Mouse (Mus musculus) cerebellum, postnatal 10 days (tissue): ENCODE data around the gene Nphp1.

Experiments
- DNase-seq, 2 experiments: peaks; one replicate each; pipeline ENCODE4 v3.0.0; 2021; ENCODE audit warnings: mixed read lengths in 2 of 2

The Nphp1 gene

DNA sequence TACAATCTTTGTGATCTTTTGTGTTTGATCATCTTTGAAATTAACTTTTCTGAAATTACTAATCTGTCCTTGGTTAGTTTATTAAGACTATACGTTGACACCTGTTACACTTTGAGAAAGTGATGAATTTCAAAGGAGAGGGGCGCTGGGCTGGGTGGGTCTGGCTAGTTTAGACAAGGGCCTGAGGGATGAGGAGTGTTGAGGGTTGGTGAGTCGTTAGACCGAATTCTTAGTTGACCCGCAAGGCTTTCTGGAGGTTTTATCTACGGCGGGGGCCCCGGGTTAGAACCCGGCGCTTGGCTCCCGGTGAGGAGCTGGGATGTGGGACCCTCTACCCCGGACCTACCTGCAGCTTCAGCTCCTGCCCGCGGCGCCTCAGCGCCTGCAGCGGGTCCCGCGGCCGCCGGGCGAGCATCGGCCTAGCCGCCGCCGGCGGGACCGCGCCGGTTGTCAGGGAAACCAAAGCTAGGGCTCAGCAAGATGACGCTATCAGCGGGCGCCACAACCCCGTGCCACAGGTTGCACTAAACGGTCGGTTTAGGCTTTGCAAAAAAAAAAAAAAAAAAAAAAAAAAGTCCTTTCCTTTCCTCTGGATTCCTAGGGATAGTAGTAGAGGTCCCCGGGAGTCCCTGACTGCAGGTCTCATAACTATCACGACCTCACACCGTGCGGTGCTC lies at the start of gene Nphp1:
Nphp1 (minus strand) TSS at position 458 of the 677 bp plus-strand sequence.
- DNase-seq, result peak; percentile 91 to 93

DNA sequence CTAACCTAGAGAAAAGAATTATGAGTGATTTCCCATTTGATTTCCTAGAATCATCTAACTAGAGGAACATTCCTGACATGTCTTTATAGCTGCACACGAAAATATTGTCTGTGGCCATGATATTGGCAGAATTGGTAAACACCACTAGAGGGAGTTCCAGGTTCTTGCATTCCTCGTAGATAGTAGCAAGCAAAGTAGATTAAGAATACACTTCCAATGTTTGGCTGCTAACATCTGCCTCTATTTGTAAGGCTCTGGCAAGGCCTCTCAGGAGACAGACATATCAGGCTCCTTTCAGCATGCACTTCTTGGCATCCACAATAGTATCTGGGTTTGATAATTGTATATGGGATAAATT lies 44.1 kb upstream of the Nphp1 start:
- DNase-seq, result peak in 1 of 2 experiments; percentile 44

DNA sequence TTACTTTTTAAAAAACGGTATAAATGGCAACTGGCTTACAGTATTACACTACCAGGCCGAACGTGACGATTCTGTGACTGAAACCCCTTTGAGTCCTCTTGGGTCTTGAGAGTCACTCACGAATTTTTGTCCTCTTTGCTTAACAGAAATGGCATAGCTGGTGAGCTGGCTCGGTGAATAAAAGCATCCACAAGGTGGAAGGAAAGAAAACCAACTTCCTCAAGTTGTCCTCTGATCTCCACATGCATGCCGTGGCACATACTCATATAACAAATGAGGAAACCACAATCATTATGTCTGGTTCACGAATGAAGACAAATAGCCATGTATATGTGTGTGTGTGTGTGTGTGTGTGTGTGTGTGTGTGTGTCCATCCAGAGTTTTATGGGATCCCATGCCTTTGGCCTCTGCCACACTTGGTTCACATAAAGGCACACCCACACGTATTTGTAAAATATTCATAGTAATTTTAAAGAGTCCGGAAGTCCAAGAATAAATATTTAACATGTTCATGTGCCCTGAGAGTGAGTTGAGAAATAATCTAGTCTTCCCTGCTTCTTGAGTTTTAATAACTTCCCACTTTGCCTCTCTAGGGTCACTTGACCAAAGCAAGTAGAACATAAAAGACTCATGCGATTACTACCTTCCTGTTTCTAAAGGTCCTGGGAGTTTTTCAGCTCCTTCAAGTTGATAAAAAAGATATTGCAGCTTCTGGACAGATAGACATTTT lies 43.6 kb upstream of the Nphp1 start:
- DNase-seq, result no peak

DNA sequence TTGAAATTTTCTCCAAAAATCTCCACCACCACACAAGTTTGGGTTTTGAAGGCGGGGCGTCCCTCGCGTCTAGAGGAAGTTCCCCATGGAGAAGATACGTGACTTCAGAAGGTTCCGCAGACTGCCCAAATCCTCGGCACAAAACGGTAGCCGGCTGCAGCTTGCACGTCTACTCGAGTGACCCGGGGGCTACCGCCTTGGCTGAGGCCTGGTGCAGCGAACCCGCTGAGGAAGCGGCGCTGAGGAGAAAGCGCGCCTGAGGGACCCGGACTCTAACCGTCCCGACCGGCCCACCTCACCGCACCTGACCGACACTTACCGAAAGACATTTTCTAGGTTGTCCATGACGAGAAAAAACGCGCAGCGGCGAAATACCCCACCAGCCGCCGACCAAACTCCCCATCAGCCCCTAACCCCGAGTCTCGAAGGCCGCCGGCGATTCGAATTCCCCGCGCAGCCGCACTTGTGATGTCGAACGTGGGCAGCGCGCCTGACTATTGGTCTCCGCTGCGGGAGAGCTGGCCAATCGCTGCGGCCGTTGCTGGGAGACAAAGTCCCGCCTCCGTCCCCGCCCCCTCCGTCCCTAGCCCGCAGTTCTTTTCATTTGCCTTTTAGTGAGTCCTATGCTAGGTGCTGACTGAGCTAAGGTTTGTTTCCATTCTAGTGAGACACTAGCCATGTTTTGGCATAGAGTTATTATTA lies 42.9 kb upstream of the Nphp1 start, which contains the start of gene Bub1:
Bub1 (minus strand) TSS at position 465 of the 702 bp plus-strand sequence.
- peak; percentile 99 for DNase-seq

DNA sequence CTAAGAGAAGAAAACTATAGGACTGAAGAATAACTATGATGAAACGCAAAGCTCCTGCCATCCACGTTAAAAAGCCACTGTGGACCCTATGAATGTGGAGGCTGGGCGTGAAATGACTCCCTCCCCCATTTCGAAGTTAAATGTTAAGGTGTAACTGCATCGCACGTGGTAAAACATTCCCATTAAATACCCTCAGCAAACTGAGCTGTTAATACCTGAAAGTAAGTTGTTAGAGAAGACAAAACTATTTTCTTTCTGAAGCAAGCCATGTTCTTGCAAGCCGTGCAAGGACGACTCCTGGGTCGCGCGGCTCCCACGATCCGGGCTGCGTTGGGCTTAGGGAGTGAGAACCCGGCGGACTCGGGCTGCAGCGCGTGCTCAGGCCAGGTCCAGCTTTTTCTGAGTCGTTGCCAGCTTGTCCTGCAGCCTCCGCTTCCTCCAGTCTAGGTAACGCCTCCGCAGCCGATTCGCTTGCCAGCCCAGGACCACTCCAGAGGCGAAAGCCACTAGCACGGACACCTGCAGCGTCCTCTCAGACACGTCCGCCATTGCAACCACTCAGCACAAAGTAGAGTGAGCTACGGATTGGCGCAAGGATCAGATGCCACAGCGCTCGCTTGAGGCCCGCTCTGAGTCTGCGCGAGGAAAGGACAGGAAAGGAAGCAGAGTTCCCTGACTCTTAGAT lies 3.4 kb upstream of the Nphp1 start, which contains the start of gene Mtln:
Mtln (minus strand) TSS at position 570 of the 685 bp plus-strand sequence.
- peak; percentile 95 to 96 for DNase-seq

DNA sequence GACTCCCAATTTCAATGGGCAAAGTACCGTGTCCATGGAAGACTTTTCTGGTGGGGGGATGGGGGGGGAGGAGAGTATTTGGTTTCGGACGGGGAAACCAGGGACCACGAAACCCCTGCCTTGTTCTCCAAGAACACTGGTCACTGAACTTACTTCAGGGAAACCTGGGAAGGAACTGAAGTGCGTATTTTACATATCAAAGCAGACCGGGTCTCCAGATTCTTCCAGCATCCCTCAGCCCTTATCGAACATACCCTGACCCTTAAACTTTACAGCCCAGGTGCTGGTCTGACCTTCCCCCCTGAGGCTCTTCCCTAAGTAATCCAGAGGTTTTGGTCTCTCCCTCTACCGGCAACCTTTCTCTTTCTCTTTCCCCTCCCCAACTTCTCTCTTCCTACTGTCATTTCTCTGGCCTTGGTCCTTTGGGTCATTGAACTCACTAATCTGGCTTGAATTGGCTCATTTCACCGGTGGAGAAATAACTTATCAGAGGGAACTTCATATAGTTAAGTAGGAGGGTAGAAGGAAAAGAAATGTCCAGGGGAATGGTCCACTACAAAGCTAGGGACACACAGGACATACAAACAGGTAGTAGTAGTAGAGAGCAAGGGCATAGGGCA lies 1.1 kb upstream of the Nphp1 start:
- no peak for DNase-seq

DNA sequence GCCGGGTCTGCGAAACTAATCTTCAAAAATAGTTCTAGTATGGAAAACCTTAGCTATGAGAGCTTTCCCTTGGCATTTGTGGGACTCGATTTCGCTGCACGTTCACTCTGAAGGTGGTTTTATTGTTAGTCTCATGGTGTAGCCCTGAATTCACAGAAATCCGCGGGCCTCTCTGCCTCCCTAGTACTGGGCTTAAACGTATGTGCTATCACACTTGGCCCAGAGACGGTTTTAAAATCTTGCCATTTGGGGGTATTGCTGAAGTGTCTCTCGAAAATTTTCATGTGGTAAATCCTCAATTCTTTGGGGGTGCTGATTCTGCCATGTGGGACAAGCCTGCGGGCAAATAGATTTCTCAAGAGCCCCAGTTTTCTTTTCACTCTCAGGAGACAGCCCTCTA lies 441 bp upstream of the Nphp1 start:
- DNase-seq, result peak in 1 of 2 experiments; percentile 15

DNA sequence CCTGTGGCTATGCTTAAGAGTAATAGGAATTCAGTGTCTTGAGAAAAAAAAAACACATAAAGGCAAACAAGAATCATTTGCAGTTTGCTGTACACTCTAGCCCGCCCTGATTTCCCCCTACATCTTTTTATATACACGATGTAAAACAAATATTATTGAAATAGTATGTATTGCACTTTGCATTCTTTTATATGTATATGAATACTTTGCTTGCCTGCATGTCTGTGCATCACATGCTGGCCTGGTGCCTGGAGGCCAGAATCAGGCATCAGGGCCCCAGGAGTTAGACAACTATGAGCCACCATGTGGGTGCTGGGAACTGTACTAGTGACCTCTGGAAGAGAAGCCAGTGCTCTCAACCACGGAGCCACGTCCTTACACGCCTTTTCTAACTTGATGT lies 1.5 kb downstream of the Nphp1 start:
- no peak for DNase-seq

DNA sequence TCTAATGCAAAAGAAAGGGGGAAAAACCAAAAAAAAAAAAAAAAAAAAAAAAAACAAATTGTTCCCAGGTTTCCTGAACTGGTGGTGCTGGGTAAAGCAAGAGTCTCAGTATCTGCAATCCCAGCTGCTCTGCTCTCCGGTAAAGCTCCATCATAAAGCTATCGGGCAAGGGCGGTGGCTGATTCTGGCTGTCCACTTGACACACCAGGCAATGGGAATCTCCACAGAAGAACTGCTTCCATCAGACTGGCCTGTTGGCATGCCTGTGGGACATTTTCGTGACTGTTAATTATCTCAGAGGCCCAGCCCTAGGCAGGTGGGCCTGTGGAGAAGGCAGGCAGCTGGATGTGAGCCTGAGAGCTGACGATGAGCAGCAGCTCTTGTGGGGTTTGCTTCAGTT lies 10.2 kb downstream of the Nphp1 start:
- DNase-seq, result no peak

DNA sequence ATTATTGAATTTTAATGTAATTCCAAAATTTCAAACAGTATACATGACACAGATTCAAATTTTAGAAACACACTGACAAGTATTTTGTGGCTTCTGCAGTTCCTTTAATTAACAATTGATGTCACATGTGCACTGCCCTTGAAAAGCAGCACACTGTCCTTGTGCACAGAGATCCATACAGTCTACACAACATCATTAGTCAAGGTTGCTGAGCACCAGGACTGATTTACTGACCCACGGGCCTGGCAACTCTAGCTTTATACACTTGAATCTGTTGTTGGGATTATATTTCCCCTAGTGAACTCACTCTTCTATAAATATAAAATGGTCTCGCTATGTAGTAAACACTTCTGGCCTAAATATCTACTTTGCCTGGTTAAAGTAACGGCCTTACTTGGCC lies 13.7 kb downstream of the Nphp1 start:
- no peak for DNase-seq

DNA sequence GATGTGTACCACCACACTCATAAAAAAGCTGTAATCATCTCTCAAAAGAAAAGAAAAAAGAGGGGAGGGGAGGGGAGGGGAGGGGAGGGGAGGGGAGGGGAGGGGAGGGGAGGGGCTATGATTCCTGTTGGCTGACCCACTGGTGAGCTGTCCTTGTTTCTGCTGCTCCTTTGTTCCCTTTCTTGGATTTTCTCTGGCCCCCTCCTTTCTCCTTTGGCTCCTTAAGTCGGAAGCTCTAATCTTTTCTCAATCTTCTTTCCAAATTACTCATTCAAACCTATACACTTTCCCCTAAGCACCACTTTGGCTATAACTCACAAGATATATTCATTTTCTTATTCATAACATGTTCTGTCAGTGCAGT lies 14.1 kb downstream of the Nphp1 start:
- DNase-seq, result no peak

DNA sequence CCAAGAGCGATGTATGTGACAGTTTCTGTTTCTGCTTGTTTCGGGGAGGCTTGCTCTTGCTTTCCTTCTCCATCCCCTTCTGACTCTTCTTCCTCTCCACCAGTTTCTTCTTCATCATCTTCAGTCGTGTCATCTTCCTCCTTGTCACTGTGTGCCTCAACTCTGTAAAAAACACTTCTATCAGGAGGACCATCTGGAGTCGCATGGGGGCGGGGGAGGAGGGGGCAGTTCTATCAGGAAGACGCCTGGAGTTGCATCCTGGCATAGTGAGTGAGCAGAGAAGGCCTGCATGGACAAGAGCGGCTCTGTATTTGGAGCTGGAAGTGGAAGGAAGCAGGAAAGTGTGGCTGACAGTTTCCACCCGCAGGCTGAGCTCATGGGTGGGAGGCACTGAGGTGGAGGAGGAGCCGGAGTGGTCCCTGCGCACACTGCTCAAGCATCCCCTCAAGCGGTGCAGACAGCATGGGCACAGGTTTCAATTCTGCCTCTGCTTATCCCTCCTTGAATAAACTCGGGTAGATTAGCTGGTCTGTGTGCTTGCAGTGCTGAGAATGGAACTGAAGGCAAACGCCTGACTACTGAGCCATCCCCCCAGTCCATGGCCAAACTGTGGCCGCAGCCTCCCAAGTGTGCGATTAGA lies 14.6 kb downstream of the Nphp1 start:
- DNase-seq, result no peak

DNA sequence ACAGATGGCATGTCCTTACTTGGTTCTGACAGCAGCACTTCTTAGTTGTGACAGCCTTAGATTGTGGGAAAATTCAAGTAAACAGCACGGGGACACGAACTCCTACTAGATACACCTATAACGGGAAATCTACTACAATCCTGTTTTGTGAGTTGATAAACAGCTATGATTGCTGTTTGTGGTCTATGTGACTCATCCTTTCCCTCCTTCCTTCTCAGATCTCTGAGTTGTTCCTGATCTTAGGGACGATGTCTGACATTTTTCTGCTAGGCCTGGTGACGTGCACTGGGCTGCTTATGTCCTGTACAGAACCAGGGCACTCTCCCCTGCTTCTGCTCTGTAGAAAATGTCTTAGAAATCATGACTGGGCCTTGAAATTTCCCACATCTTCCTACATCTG lies 27.1 kb downstream of the Nphp1 start:
- no peak for DNase-seq

DNA sequence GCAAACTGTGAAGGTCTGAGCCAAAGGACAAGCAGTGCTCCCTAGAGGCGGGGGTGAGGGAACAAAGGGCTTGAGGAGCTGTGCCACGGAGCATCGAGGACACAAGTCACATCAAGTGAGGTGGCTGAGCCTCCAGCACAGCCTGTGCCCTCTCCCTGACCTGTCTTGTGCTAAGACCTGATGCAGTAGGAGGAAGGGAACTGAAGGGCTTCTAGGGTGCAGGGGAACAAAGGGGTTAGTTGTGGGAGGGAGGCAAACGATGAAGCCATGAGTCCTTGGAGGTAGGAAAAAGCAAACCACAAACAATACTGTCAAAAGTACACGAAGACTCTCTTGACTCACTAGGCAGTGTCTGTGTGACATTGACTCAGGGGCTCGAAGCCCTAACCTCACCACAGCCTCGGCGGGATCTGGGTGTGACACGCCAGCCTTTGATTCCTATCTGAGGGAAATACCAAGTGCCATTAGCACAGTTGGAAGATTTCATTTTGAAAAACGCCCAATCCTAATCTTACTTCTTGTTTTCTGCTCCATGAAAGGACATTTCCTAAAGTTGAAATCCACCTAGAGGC lies 28.2 kb downstream of the Nphp1 start:
- no peak for DNase-seq

DNA sequence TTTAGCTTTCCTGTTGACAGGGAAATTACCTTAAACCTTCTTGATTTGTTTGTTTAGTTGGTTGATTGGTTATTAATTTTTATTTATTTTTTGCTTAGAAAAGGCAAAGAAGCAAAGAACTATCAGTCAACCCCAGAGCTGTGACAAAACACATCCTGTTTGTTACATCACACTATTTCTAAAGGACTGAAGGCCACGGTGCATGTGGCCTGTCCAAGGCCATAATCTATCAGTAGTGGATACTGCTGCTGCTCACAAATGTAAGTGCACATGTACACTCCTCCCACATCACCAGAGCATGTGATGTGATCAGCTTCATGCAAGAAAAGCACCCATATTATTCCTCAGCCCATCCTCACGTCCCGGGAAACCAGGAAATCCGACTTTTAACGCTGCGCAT lies 28.7 kb downstream of the Nphp1 start:
- DNase-seq, result no peak

DNA sequence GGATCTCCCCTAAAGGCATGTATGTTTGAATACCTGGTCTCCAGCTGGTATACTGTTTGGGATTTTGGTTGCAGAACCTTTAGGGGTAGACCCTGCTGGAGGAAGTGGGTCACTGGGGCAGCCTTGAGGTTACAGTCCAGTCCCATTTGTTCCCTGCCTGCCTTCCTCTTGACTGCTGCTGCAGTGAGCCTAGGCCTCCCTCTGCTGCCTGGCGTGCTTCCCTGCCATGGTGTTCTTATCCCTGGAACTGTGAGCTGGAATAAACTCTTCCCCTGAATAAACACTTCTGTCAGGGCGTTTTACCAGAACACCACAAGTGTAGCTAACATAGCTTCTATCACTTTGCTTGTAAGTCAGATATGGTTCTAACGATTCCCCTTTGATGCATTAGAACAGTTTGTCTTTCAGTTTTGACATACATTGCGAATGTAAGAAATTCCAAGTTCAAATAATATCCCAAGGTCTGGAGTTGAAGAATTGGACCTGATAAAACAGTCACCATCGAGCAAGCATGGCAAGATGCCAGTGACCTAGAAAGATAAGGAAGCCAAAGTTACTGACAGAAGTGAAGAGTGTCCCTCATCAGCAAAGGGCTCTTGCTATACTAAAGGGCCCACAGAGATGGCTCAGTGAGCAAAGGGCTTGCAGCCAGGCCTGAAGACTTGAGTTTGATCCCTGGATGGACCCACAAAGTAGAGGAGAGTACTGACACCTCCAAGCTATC lies 29.4 kb downstream of the Nphp1 start:
- DNase-seq, result peak; percentile 42 to 46

DNA sequence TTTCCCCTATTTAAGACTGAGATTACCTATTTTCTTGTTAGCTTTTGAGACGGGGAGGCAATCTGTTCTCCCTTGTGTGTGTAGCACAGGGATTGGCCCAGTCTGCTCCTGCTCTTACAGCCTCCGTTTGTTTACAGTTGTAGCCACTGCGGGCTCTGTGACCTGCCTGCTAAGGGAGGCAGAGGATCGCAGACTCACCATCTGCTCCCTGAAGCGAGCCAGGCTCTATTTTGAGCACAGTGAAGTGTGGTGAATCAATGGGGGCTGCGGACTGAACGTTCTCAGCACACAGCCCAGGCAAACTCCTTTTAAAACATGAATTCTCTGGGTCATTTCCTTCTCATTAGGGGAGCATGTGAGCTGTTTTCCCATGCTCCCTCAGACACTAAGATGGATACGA lies 31.5 kb downstream of the Nphp1 start:
- peak; percentile 87 to 92 for DNase-seq

DNA sequence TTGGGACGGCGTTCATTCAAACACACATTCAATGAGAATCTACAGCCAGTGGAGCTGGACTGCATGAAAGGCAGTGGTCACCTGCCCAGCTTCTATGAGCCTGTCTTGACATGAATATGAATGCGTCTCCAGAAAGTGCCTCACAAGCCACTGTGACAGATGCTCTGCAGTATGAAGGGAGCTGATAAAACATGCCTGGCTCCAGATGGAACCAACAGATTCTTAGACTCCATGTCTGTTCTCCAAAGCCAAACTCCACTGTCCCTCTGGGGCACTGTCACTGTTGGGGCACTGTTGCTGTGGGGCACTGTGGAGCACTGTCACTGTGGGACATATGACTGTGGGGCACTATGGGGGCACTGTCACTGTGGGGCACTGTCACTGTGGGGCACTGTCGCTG lies 34.6 kb downstream of the Nphp1 start:
- DNase-seq, result peak in 1 of 2 experiments; percentile 32

DNA sequence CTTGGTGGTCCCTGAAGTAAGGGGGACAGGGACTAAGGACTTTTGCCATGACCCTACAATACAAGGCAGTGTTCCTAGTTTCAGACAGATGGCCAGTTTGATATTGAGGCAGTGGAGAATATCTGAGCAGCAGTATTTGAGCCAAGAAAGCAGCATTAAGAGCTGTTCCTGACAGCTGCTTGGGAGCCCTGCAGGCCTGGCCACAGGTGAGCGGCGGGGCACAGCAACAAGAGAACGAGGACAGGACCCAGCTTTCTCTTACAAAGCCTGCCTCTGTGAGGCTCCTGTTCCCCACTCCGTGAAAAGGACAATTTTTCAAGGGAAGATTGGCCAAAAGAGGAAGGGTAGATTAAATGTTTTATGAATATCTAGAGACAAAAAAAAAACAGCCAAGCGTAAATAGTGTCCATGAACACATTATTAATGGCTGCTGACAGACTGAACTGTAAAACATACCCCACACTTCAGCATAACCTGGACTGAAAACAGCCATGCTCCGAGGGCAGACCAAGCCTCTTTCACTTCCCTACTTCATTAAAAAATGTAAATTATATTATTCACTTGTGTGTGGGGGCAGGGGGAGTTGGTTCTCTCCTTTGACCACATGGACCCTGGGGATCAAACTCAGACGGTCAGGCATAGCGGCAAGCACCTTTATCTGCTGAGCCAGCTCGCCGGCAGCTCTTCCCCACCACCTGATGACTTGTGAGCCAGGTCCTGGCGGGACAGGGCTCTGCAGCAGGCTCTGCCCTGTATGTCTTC lies 36.7 kb downstream of the Nphp1 start:
- peak; percentile 60 to 64 for DNase-seq

DNA sequence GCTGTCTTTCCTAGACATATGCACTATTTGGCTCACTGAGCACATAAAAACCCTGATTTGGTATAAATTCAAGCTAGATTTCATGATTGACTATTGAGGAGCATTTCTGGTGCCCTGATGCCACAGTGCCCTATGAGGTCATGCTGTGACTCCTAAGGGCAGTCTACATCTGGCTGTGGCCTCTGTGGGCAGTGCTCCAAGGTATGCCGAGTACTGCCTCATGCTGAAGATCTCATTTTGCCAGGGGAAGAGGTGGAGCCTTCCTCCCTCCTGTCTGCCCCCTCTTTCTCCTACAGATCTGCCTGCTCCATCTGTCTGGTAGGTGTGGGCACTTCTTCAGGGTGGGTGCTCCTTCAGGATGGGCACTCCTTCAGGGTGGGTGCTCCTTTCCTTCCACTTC lies 39.3 kb downstream of the Nphp1 start:
- DNase-seq, result no peak
